Mouse (Mus musculus) small intestine, adult 2 months (tissue): ENCODE measurements around the gene Lonrf2.

Experiments used
- CTCF ChIP-seq: fragments of 200-500 bp; IDR thresholded peaks from 2 replicates; pipeline ENCODE4 v1.5.1; 2012; ENCODE audit warnings: low read depth, mild to moderate bottlenecking, control low read depth, inconsistent platforms, low read length, moderate library complexity, mixed read lengths; ENCODE audit not compliant: insufficient replicate concordance, insufficient read length; ENCODE audit errors: extremely low read depth
- POLR2A ChIP-seq: fragments of 200-500 bp; IDR thresholded peaks from 2 replicates; pipeline ENCODE4 v1.6.1; 2012; ENCODE audit warnings: low read depth, mild to moderate bottlenecking, control low read depth, inconsistent platforms, low read length, moderate library complexity

GRCm38 (mm10) chr1:38791016-38791810 lies 45.3 kb downstream of the Lonrf2 start:
- TF ChIP-seq CTCF (no peak), POLR2A (no peak)
